Mouse (Mus musculus) spleen, adult 2 months (tissue): ENCODE data around the gene Zfp977.
"Not testable (repeated sequence)": the region's sequence is repeated elsewhere in the genome, so short reads cannot be mapped to it uniquely, and the experiment has no call there.

ENCODE experiments used
- CTCF ChIP-seq: fragments of 200-500 bp; IDR thresholded peaks from 2 replicates; pipeline ENCODE4 v1.5.1; 2011; ENCODE audit warnings: mild to moderate bottlenecking, inconsistent platforms; ENCODE audit not compliant: insufficient read depth, insufficient read length, insufficient replicate concordance; ENCODE audit errors: extremely low read depth
- POLR2A ChIP-seq: fragments of 200-500 bp; IDR thresholded peaks from 2 replicates; pipeline ENCODE4 v1.6.1; 2011; ENCODE audit warnings: low read depth, low read length, inconsistent platforms

GRCm38 (mm10) chr7:42592413-42592812 lies at the start of gene Zfp977:
- not testable (repeated sequence) for TF ChIP-seq CTCF, POLR2A
